11 mouse cellular contexts compared by ENCODE assay signal in genomic region chr11:54849961-54850758, GRCm38 (mm10). TPM values are rescaled to one million over a fixed set of nuclear protein-coding genes. Genes with fewer than 3 reads are reported as not detected.
DNase-seq lines count a peak whose midpoint lies in the region; ATAC-seq lines count a peak whose summit lies in the region.
"Had no signal": no experiment of that assay in that cellular context is flagged by ENCODE, and none has a peak within 500 bp of the region (broad histone marks: within the 10 kb centered on the region; RNA-seq: fewer than 3 reads in every experiment).

No protein-coding gene starts in this region.

- ATAC-seq in megakaryocyte progenitor cell, adult 5-6 weeks (replicated peaks; ENCODE audit: poor library complexity): peak; percentile 46
- ATAC-seq: forebrain, postnatal 0 days had no signal

- intact Hi-C loops in left cerebral cortex, postnatal 36 days (cut with DNase I): no loop called here

- DNase-seq in lung, postnatal 36 days: peak; percentile 18
- DNase-seq in lung, postnatal 10 days: no peak
- DNase-seq in T-cell, adult 2 months (ENCODE audit: low spot score): peak; percentile 48
- DNase-seq in thymus, postnatal 25 days: peak; percentile 66
- DNase-seq in left cerebral cortex, postnatal 36 days (ENCODE audit: low spot score in 2 of 2): no peak
- DNase-seq in c-Kit-positive CD71-positive TER-119-positive erythroid progenitor cells, embryonic 14.5 days (ENCODE audit: low spot score): no peak
- DNase-seq: adrenal gland, postnatal 25 days; forebrain, postnatal 0 days; gastrocnemius, postnatal 25 days; midbrain, embryonic 14.5 days had no signal

RNA-seq across cellular contexts. Expression of gene Lyrm7, which starts 10.6 kb away (rescaled TPM):
- 2.9 and 5.3 TPM in 2 replicates for total RNA-seq in megakaryocyte progenitor cell, adult 5-6 weeks (2015)
- total RNA-seq in megakaryocyte progenitor cell, adult 5-6 weeks (2017): 2.0 and 4.1 TPM in 2 replicates
- total RNA-seq in left cerebral cortex, postnatal 36 days (2021): 10 to 100 TPM; 29.0 to 32.0 TPM

RNA-seq across cellular contexts. Expression of gene Hint1, which starts 16.0 kb away (rescaled TPM):
- total RNA-seq in megakaryocyte progenitor cell, adult 5-6 weeks (2015): 458 and 490 TPM in 2 replicates
- total RNA-seq in megakaryocyte progenitor cell, adult 5-6 weeks (2017): 506 and 582 TPM in 2 replicates
- 100 to 1,000 TPM; 231 to 246 TPM for total RNA-seq in left cerebral cortex, postnatal 36 days (2021)

RNA-seq across cellular contexts. Expression of gene Gpx3, which starts 52.1 kb away (rescaled TPM):
- total RNA-seq in megakaryocyte progenitor cell, adult 5-6 weeks (2015): 29.9 and 42.3 TPM in 2 replicates
- 3.2 TPM in 2 replicates for total RNA-seq in megakaryocyte progenitor cell, adult 5-6 weeks (2017)
- total RNA-seq in left cerebral cortex, postnatal 36 days (2021): 1 to 10 TPM; 7.9 to 8.9 TPM

Comparison
In these comparisons a context has a peak if more than half of its experiments do, and no peak if none do; other contexts are left out.
1. DNase-seq: peak in lung, postnatal 36 days (single experiment), T-cell, adult 2 months (single experiment) and thymus, postnatal 25 days (single experiment); none in lung, postnatal 10 days (single experiment), left cerebral cortex, postnatal 36 days (0 of 2) and c-Kit-positive CD71-positive TER-119-positive erythroid progenitor cells, embryonic 14.5 days (single experiment).
2. RNA of gene Lyrm7, which starts 10.6 kb away (total RNA-seq): 29.0 to 32.0 TPM in left cerebral cortex, postnatal 36 days; 2.0 to 5.3 TPM in megakaryocyte progenitor cell, adult 5-6 weeks; every median in the first group is over 4 times any median in the second.